8 mouse cellular contexts compared by ENCODE assay signal in genomic region chr13:62684608-62685286, GRCm38 (mm10).
DNase-seq lines count a peak whose midpoint lies in the region; ATAC-seq and TF ChIP-seq lines count a peak whose summit lies in the region.
"Not testable (repeated sequence)": the region's sequence is repeated elsewhere in the genome, so short reads cannot be mapped to it uniquely, and the experiment has no call there.

No protein-coding gene starts in this region.

- not testable (repeated sequence) for TF ChIP-seq CTCF in E14TG2a.4 (conservative IDR thresholded peaks at IDR 0.05; ENCODE audit: low read length)

- H3K4me1 ChIP-seq in E14TG2a.4 (replicated peaks; ENCODE audit: low read depth, low read length), result peaks cover 23% of the 10 kb centered on the region
- H3K4me1 ChIP-seq in forebrain, embryonic 14.5 days (ENCODE audit: control insufficient read depth, insufficient read depth, low read length); stomach, embryonic 15.5 days: not testable (repeated sequence)
- H3K4me1 ChIP-seq in liver, embryonic 13.5 days (replicated peaks), result peaks cover 12% of the 10 kb centered on the region

- intact Hi-C loops in heart, postnatal 10 days (cut with DNase I), result not testable (repeated sequence)

- 1% methylated on average over 15 of the region's 20 CpGs for WGBS in forebrain, embryonic 14.5 days
- WGBS in liver, embryonic 13.5 days (ENCODE audit: insufficient replicate concordance), result 2% methylated on average over 20 of the region's 20 CpGs
- WGBS in stomach, embryonic 15.5 days, result 1% methylated on average over 19 of the region's 20 CpGs

- H3K27me3 ChIP-seq in E14TG2a.4 (ENCODE audit: insufficient read depth, low read length); forebrain, embryonic 14.5 days (replicated peaks; ENCODE audit: control insufficient read depth, insufficient read depth, low read length); liver, embryonic 13.5 days; stomach, embryonic 15.5 days (replicated peaks): not testable (repeated sequence)

- H3K9ac ChIP-seq in forebrain, embryonic 14.5 days (ENCODE audit: low read length), result peak overlapping the region; percentile 54
- peak overlapping the region; percentile 58 for H3K9ac ChIP-seq in liver, embryonic 13.5 days
- not testable (repeated sequence) for H3K9ac ChIP-seq in stomach, embryonic 15.5 days

- H3K27ac ChIP-seq in forebrain, embryonic 14.5 days (ENCODE audit: low read depth, low read length), result peak overlapping the region; percentile 50; the same call in 1 of the 2 replicates
- H3K27ac ChIP-seq in liver, embryonic 13.5 days, result not testable (repeated sequence)
- peak overlapping the region; percentile 57; the same call in 1 of the 2 replicates for H3K27ac ChIP-seq in stomach, embryonic 15.5 days

- peak; percentile 38 for DNase-seq in cerebellum, adult 11 months
- peak; percentile 61 for DNase-seq in forebrain, embryonic 14.5 days (ENCODE audit: low spot score)
- DNase-seq in heart, postnatal 10 days, result peak; percentile 55 to 59
- peak; percentile 31 to 61 for DNase-seq in kidney, postnatal 36 days
- peak; percentile 35 for DNase-seq in liver, embryonic 13.5 days
- peak; percentile 68 for DNase-seq in naive thymus-derived CD4-positive, alpha-beta T cell, adult 2 months (ENCODE audit: low read depth)

- peak overlapping the region; percentile 79 for H3K4me3 ChIP-seq in E14TG2a.4 (replicated peaks; ENCODE audit: low read length)
- peak overlapping the region; percentile 37 for H3K4me3 ChIP-seq in forebrain, embryonic 14.5 days (ENCODE audit: low read depth, low read length)
- H3K4me3 ChIP-seq in liver, embryonic 13.5 days (replicated peaks), result peak overlapping the region; percentile 59
- H3K4me3 ChIP-seq in stomach, embryonic 15.5 days (replicated peaks), result peak overlapping the region; percentile 52

- peak; percentile 100 for ATAC-seq in forebrain, embryonic 14.5 days
- peak; percentile 100 for ATAC-seq in liver, embryonic 13.5 days (ENCODE audit: low read depth)
- peak; percentile 100 for ATAC-seq in stomach, embryonic 15.5 days (ENCODE audit: insufficient read depth, low FRiP score, low read depth)

- not testable (repeated sequence) for H3K36me3 ChIP-seq in E14TG2a.4 (ENCODE audit: insufficient read depth, low read length); forebrain, embryonic 14.5 days (ENCODE audit: control insufficient read depth, insufficient read depth, low read length); liver, embryonic 13.5 days; stomach, embryonic 15.5 days

- peaks cover 21% of the 10 kb centered on the region for H3K9me3 ChIP-seq in E14TG2a.4 (ENCODE audit: low read length)
- H3K9me3 ChIP-seq in forebrain, embryonic 14.5 days (replicated peaks; ENCODE audit: control insufficient read depth, low read length); liver, embryonic 13.5 days (replicated peaks); stomach, embryonic 15.5 days: not testable (repeated sequence)

- peak overlapping the region; percentile 48 for H3K4me2 ChIP-seq in forebrain, embryonic 14.5 days (ENCODE audit: low read length)
- peak overlapping the region; percentile 70 for H3K4me2 ChIP-seq in liver, embryonic 13.5 days
- peak overlapping the region; percentile 52 for H3K4me2 ChIP-seq in stomach, embryonic 15.5 days
